Mouse (Mus musculus): Measurements from ENCODE around the gene Zp2. TPM values are rescaled to one million over a fixed set of nuclear protein-coding genes. Genes with fewer than 3 reads are reported as not detected.

Zp2 gene
- total and polyA plus RNA-seq, 3 experiments: 0.04 TPM; not detected in 2

DNA sequence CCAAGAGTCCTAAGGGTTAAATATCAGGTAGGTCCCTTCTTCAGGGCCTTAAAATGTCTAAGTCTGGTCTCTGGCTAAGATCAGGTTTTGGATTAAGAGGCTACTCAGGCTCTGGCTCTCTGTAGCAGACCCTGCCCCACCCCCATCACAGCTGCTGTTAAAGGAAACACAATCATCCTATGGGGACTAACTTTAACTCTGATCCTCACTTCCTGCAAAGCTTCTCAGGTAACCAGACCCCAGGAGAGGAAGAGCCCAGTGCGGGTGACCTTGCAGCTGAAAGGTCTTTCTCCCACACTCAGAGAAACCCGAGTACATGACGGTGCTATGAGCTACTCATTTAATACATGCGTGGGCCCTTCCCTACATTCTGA is 17.4 kb downstream of the Zp2 start:
- Histone ChIP-seq H3K9ac (ENCODE audit: insufficient read depth, low read depth) (no peak overlapping the region), H3K4me3 (replicated peaks in 1 of 3; ENCODE audit: low read depth in 2 of 3, low read length in 2 of 3, poor library complexity in 1 of 3) (no peak overlapping the region), H3K27me3 (replicated peaks) (no peaks in the 10 kb centered on the region), H3K4me2 (ENCODE audit: insufficient read depth, low read depth, poor library complexity, severe bottlenecking) (no peak overlapping the region), H3K4me1 (ENCODE audit: control insufficient read depth in 1 of 2, insufficient read depth in 2 of 2) (peaks cover 0 to 14% of the 10 kb centered on the region in 2 experiments; a peak in 2 of 4 replicates), H3K36me3 (replicated peaks in 1 of 2; ENCODE audit: control insufficient read depth in 1 of 2, insufficient read depth in 1 of 2, low read length in 1 of 2) (no peaks in the 10 kb centered on the region), H3K79me2 (replicated peaks; ENCODE audit: control insufficient read depth, extremely low read depth, insufficient read depth, poor library complexity, severe bottlenecking) (no peaks in the 10 kb centered on the region), H3K9me3 (replicated peaks; ENCODE audit: low read length) (no peaks in the 10 kb centered on the region), H3K27ac (ENCODE audit: insufficient read depth, low read depth) (no peak overlapping the region)
- no peak for DNase-seq (ENCODE audit: extremely low read depth)
- in situ Hi-C loops (cut with MboI; ENCODE audit: low pct_ligation_motif_present, low pct_unique_long_range_greater_than_20kb, low sequenced_read_pairs) (loop anchor here (10.0 kb wide), 1 partner anchor 197 kb away; the partner anchor contains the start of gene Abca15), dilution Hi-C loops (cut with MboI; ENCODE audit: extremely low pct_ligation_motif_present, extremely low pct_unique_long_range_greater_than_20kb, low sequenced_read_pairs) (no loop called here)
- no peak for TF ChIP-seq ZC3H11A (IDR thresholded peaks at IDR 0.05; ENCODE audit: low read depth, low read length)

DNA sequence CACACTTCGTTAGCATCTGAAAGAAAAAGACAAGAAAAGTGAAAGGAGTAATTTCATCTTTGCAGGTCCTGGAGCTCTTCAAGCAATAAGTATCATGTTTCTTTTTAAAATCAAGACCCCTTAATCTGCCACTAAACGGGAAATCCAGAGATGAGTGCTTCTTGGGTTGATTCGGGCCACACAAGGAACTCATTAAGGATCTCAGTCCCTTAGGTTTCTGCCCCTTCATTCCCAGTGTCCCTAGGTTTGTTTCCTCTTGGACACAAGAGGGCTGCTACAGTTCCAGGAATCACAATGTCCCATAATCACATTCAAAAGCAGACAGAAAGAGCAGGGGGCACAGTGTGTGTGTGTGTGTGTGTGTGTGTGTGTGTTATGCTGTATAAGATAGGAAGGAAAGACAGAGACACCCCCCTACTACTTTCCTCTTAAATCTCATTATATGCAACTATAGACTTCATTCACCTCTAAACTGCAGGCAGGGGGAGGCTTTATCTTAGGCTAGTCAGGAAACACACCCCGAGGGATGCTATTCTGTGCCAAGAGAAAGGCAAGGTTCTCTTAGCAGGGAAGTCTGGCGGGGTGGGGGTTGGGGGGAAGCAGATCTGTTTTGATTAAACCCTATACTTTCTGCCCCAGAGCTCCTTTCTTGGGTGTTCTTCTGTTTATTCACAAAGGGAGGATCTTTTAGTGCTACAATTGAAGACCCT is 18.0 kb downstream of the Zp2 start:
- in situ Hi-C loops (cut with MboI; ENCODE audit: low pct_ligation_motif_present, low pct_unique_long_range_greater_than_20kb, low sequenced_read_pairs): loop anchor here (10.0 kb wide), 1 partner anchor 198 kb away; the partner anchor contains the start of gene Abca15
- Histone ChIP-seq H3K4me1 (ENCODE audit: control insufficient read depth in 1 of 2, insufficient read depth in 2 of 2) (peaks cover 0 to 14% of the 10 kb centered on the region in 2 experiments; a peak in 2 of 4 replicates), H3K4me2 (ENCODE audit: insufficient read depth, low read depth, poor library complexity, severe bottlenecking) (no peak overlapping the region), H3K27me3 (replicated peaks) (no peaks in the 10 kb centered on the region), H3K36me3 (replicated peaks in 1 of 2; ENCODE audit: control insufficient read depth in 1 of 2, insufficient read depth in 1 of 2, low read length in 1 of 2) (no peaks in the 10 kb centered on the region), H3K4me3 (replicated peaks in 1 of 3; ENCODE audit: low read depth in 2 of 3, low read length in 2 of 3, poor library complexity in 1 of 3) (no peak overlapping the region), H3K9ac (ENCODE audit: insufficient read depth, low read depth) (no peak overlapping the region), H3K9me3 (replicated peaks; ENCODE audit: low read length) (no peaks in the 10 kb centered on the region), H3K79me2 (replicated peaks; ENCODE audit: control insufficient read depth, extremely low read depth, insufficient read depth, poor library complexity, severe bottlenecking) (no peaks in the 10 kb centered on the region), H3K27ac (ENCODE audit: insufficient read depth, low read depth) (no peak overlapping the region)
- TF ChIP-seq ZKSCAN1 (IDR thresholded peaks at IDR 0.05; ENCODE audit: borderline replicate concordance, low read depth, low read length) (no peak), MEF2A (IDR thresholded peaks at IDR 0.05; ENCODE audit: borderline replicate concordance, low read depth, low read length) (no peak), USF1 (IDR thresholded peaks at IDR 0.05; ENCODE audit: low read depth, low read length) (no peak), BHLHE40 (IDR thresholded peaks at IDR 0.05; ENCODE audit: low read depth, low read length) (no peak), ZC3H11A (IDR thresholded peaks at IDR 0.05; ENCODE audit: low read depth, low read length) (no peak), EP300 (IDR thresholded peaks at IDR 0.05; ENCODE audit: low read length) (no peak), GABPA (IDR thresholded peaks at IDR 0.05; ENCODE audit: insufficient replicate concordance, low read depth, low read length) (no peak), POLR2AphosphoS2 (IDR thresholded peaks at IDR 0.05; ENCODE audit: low read depth, low read length) (no peak), MAX (IDR thresholded peaks at IDR 0.05; ENCODE audit: low read length) (no peak), IRF4 (IDR thresholded peaks at IDR 0.05; ENCODE audit: low read depth, low read length) (no peak), CHD1 (IDR thresholded peaks at IDR 0.05; ENCODE audit: low read depth, low read length) (no peak), RCOR1 (conservative IDR thresholded peaks at IDR 0.05; ENCODE audit: low read depth, low read length) (no peak), CTCF (conservative IDR thresholded peaks at IDR 0.05 in 1 of 2, IDR thresholded peaks at IDR 0.05 in 1 of 2; ENCODE audit: low read depth in 2 of 2, low read length in 2 of 2) (no peak), NELFE (IDR thresholded peaks at IDR 0.05; ENCODE audit: low read depth, low read length) (no peak), MYC (IDR thresholded peaks at IDR 0.05; ENCODE audit: low read depth, low read length) (no peak), JUND (conservative IDR thresholded peaks at IDR 0.05; ENCODE audit: low read depth, low read length) (no peak), MXI1 (IDR thresholded peaks at IDR 0.05; ENCODE audit: low read depth, low read length) (no peak), KAT2A (IDR thresholded peaks at IDR 0.05; ENCODE audit: insufficient replicate concordance, low read length) (no peak), TCF12 (IDR thresholded peaks at IDR 0.05; ENCODE audit: low read depth, low read length) (no peak), PAX5 (IDR thresholded peaks at IDR 0.05; ENCODE audit: low read length) (no peak)
- dilution Hi-C loops (cut with MboI; ENCODE audit: extremely low pct_ligation_motif_present, extremely low pct_unique_long_range_greater_than_20kb, low sequenced_read_pairs): no loop called here
- DNase-seq (ENCODE audit: extremely low read depth): no peak

Measured in CH12.LX (cell line).